Mouse (Mus musculus) megakaryocyte, embryonic 14.5 days (primary cell): ENCODE results near the gene Galnt2. TPM values are rescaled to one million over a fixed set of nuclear protein-coding genes. Genes with fewer than 3 reads are reported as not detected.

Source experiments
- H3K27me3 ChIP-seq: replicated peaks from 2 replicates; pipeline ENCODE3; 2012; ENCODE audit warnings: inconsistent platforms
- H3K36me3 ChIP-seq: replicated peaks from 2 replicates; pipeline ENCODE3; 2012; ENCODE audit warnings: low read length, inconsistent platforms, mixed read lengths
- H3K4me1 ChIP-seq: 2 replicates; pipeline ENCODE4 v1.6.1; 2012; ENCODE audit warnings: inconsistent platforms
- H3K4me3 ChIP-seq: replicated peaks from 2 replicates; pipeline ENCODE3; 2012; ENCODE audit warnings: moderate library complexity, mild to moderate bottlenecking, inconsistent platforms
- H3K9me3 ChIP-seq: 2 replicates; pipeline ENCODE4 v1.6.1; 2012; ENCODE audit warnings: inconsistent platforms
- FLI1 ChIP-seq: IDR thresholded peaks from 2 replicates; pipeline ENCODE4 v1.6.1; 2012; ENCODE audit warnings: low read length, inconsistent platforms, mixed read lengths
- GATA1 ChIP-seq: IDR thresholded peaks from 3 replicates; pipeline ENCODE4 v1.6.1; 2012; ENCODE audit warnings: mixed read lengths, low read length, inconsistent platforms, borderline replicate concordance
- polyA plus RNA-seq: library from polyadenylated mRNA; stranded (reverse); fragments of >175 nt; gene quantifications from 2 replicates; pipeline ENCODE4 v1.2.3, GENCODE M21; 2012; ENCODE audit warnings: low replicate concordance; ENCODE audit not compliant: insufficient read depth

The Galnt2 gene
- polyA plus RNA-seq, 1 experiment = 143 TPM

DNA sequence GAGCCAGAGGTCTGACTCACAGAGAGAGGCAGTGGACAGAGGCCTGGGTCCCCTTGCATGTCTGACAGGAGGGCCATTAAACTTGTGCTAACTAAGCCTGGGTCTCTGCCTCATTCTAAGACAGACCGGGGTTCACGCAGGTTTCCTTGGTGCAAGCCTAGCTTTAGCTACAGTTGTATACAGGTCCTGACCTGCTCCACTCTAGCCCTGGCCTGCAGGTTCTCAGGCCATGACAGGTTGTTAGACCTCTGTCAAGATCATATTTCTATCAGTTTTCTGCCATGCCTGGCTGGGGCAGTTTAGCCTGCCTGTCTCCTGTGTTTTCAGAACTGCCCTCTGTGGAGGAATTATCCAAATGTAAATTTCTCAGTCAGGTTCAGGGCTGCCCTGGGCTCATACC, 33.9 kb downstream of the Galnt2 start:
- Histone ChIP-seq H3K27me3 (no peaks in the 10 kb centered on the region), H3K4me1 (peaks cover 100% of the 10 kb centered on the region), H3K9me3 (peaks cover 4% of the 10 kb centered on the region; the same call in 1 of the 2 replicates), H3K4me3 (no peak overlapping the region), H3K36me3 (peaks cover 92% of the 10 kb centered on the region)
- TF ChIP-seq FLI1 = no peak

- peaks cover 94% of the 10 kb centered on the region for H3K36me3 ChIP-seq
- H3K27me3 ChIP-seq = no peaks in the 10 kb centered on the region
- peaks cover 4% of the 10 kb centered on the region; the same call in 1 of the 2 replicates for H3K9me3 ChIP-seq
- H3K4me3 ChIP-seq = peak overlapping the region; percentile 72
- TF ChIP-seq FLI1 (no peak), GATA1 (no peak)
- peaks cover 100% of the 10 kb centered on the region for H3K4me1 ChIP-seq
Observed at GRCm38 (mm10) chr8:124265798-124266197, 34.6 kb downstream of the Galnt2 start.

GRCm38 (mm10) chr8:124267206-124267605, 36.0 kb downstream of the Galnt2 start:
- H3K36me3 ChIP-seq = peaks cover 93% of the 10 kb centered on the region
- H3K9me3 ChIP-seq = peaks cover 4% of the 10 kb centered on the region; the same call in 1 of the 2 replicates
- H3K4me1 ChIP-seq = peaks cover 100% of the 10 kb centered on the region
- H3K27me3 ChIP-seq = no peaks in the 10 kb centered on the region
- TF ChIP-seq GATA1 (no peak), FLI1 (no peak)
- peak overlapping the region; percentile 17 for H3K4me3 ChIP-seq

DNA sequence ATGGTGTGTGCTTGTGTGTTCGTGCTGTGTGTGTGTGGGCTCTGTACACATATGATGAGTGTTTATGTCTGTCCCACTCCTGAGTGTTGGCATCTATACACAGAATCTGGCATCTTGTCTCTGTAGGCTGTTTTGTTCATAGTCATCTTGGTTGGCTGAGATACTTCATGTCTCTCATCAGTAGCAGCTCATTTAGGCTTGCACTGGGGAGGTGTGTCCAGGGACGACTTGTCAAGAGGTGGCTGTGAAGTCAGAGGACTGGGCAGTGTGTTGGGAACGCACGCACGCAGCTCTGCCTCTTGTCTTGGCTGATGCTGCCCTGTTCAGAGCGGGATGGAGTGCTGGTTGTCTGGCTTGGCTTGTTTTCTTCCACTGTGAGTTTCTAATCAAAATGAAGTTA, 39.3 kb downstream of the Galnt2 start:
- Histone ChIP-seq H3K4me3 (peak overlapping the region; percentile 78), H3K36me3 (peaks cover 93% of the 10 kb centered on the region), H3K27me3 (no peaks in the 10 kb centered on the region), H3K9me3 (peaks cover 8% of the 10 kb centered on the region), H3K4me1 (peaks cover 100% of the 10 kb centered on the region)
- no peak for TF ChIP-seq GATA1
- TF ChIP-seq FLI1 = no peak

DNA sequence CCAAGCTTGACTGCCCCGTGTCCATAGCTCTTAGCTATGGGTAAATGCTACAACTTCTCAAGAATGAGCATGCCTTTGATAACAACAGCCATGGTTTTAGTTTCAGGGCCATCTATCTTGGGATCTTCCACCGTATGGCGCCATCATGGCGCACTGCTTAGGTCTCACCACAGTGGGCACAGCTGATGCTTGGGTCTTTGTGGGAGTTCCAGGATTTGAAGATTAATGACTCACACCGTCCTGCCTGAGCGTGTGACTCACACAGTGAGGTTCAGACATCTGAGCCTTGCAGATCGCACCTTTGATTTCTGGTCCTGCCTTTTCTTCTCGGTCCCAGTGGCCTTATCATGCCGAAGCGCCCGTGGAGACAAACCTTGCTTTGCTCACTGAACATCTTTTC, 39.7 kb downstream of the Galnt2 start:
- H3K36me3 ChIP-seq = peaks cover 93% of the 10 kb centered on the region
- TF ChIP-seq FLI1 (no peak), GATA1 (no peak)
- H3K4me1 ChIP-seq = peaks cover 100% of the 10 kb centered on the region
- peaks cover 12% of the 10 kb centered on the region for H3K9me3 ChIP-seq
- no peaks in the 10 kb centered on the region for H3K27me3 ChIP-seq
- H3K4me3 ChIP-seq = peak overlapping the region; percentile 78

GRCm38 (mm10) chr8:124271518-124271917, 40.3 kb downstream of the Galnt2 start:
- peaks cover 15% of the 10 kb centered on the region for H3K9me3 ChIP-seq
- H3K4me1 ChIP-seq = peaks cover 100% of the 10 kb centered on the region
- TF ChIP-seq FLI1 (0 out of 2 replicates have a peak, but pooled peaks have one; percentile 37), GATA1 (peak; percentile 78; the same call in 1 of the 3 replicates)
- H3K4me3 ChIP-seq = peak overlapping the region; percentile 78
- peaks cover 93% of the 10 kb centered on the region for H3K36me3 ChIP-seq
- no peaks in the 10 kb centered on the region for H3K27me3 ChIP-seq

DNA sequence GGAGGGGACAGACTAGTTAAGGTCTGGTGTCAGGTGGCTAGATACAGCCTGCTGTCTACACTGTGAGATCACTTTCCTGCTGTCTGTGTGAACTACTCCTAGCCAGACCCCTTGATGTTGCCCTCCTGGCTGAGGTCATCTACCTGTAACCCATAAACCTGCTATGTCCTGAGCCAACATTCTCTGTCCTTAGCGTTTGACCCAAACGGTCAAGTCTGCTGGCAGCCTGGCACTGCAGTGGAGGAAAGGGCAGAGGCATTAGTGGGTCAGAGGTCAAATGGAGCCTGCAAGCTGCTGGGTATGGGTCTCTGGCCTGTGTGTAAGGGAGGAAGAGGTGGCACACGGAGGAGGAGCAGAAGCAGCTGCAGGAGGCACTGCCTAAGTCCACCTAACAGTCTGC, 41.6 kb downstream of the Galnt2 start:
- Histone ChIP-seq H3K27me3 (no peaks in the 10 kb centered on the region), H3K9me3 (peaks cover 14% of the 10 kb centered on the region), H3K36me3 (peaks cover 93% of the 10 kb centered on the region), H3K4me1 (peaks cover 100% of the 10 kb centered on the region), H3K4me3 (peak overlapping the region; percentile 40)
- TF ChIP-seq FLI1 = no peak
- no peak for TF ChIP-seq GATA1

DNA sequence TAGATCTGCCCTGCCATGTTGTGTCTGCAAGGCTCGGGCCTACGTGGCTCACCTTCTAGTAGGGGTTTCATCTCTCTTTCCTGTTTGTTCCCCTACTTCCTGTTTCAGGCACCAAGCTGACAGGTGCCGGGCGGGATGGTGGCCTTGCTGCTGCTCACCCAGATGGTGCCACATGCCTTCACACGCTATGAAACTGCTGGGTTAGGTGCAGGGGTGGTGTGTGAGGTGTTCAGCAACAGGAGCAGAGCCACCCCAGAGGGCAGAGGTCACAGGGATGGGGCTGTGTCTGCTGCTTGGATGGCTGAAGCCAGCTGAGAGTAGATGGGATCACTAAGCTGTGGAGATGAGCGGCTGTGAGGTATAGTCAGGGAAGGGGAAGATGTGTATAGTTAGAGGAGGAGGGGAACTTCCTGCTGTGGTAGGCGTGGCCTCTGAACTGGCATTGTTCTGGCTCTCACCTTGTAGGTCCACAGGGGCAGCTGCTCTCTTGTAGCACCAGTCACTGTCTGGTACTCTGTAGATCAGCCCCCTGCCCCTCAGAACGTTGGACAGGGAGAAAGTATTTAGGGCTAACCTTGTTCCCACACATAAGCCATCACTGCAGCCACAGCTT, 42.5 kb downstream of the Galnt2 start:
- H3K9me3 ChIP-seq = peaks cover 12% of the 10 kb centered on the region
- peaks cover 93% of the 10 kb centered on the region for H3K36me3 ChIP-seq
- H3K27me3 ChIP-seq = no peaks in the 10 kb centered on the region
- peaks cover 100% of the 10 kb centered on the region for H3K4me1 ChIP-seq
- TF ChIP-seq GATA1 = no peak
- no peak for TF ChIP-seq FLI1
- H3K4me3 ChIP-seq = peak overlapping the region; percentile 40

- Histone ChIP-seq H3K4me1 (peaks cover 100% of the 10 kb centered on the region), H3K4me3 (peak overlapping the region; percentile 57)
Observed at GRCm38 (mm10) chr8:124274441-124275120, 43.4 kb downstream of the Galnt2 start.

More at GRCm38 (mm10) chr8:124274441-124275120, 43.4 kb downstream of the Galnt2 start:
- no peak for TF ChIP-seq FLI1
- no peak for TF ChIP-seq GATA1
- H3K9me3 ChIP-seq = peaks cover 12% of the 10 kb centered on the region
- H3K27me3 ChIP-seq = no peaks in the 10 kb centered on the region
- peaks cover 93% of the 10 kb centered on the region for H3K36me3 ChIP-seq
